Mouse (Mus musculus): Measurements from ENCODE around the gene Appbp2.

- no peak for TF ChIP-seq POLR2A (IDR thresholded peaks at IDR 0.05; ENCODE audit: control insufficient read depth, low read depth, low read length)
- TF ChIP-seq CTCF (IDR thresholded peaks at IDR 0.05; ENCODE audit: control insufficient read depth, insufficient read depth, insufficient replicate concordance, low read depth, low read length) = no peak
These were observed 45.8 kb downstream of the Appbp2 start for GRCm38 (mm10) chr11:85189110-85189509.

All from testis, adult 2 months (tissue).